Mouse (Mus musculus): ENCODE measurements around the gene Cpm. TPM values are rescaled to one million over a fixed set of nuclear protein-coding genes. Genes with fewer than 3 reads are reported as not detected.
"Not testable (repeated sequence)": the region's sequence is repeated elsewhere in the genome, so short reads cannot be mapped to it uniquely, and the experiment has no call there.

The Cpm gene
- polyA plus RNA-seq, 1 experiment from 2014 or later, result 6.3 TPM

- peaks cover 25% of the 10 kb centered on the region for H3K36me3 ChIP-seq (ENCODE audit: control insufficient read depth, insufficient read depth, low read length)
- ATAC-seq (ENCODE audit: low FRiP score), result no peak
Observed at GRCm38 (mm10) chr10:117698313-117699138, 69.2 kb downstream of the Cpm start.

GRCm38 (mm10) chr10:117699914-117700313, 70.6 kb downstream of the Cpm start:
- WGBS, result 96% methylated on average over 4 of the region's 4 CpGs
- no peak overlapping the region for H3K9ac ChIP-seq (ENCODE audit: low read depth, low read length)
- peaks cover 22% of the 10 kb centered on the region for H3K36me3 ChIP-seq (ENCODE audit: control insufficient read depth, insufficient read depth, low read length)
- no peaks in the 10 kb centered on the region for H3K27me3 ChIP-seq (ENCODE audit: control insufficient read depth, insufficient read depth, low read length)
- H3K27ac ChIP-seq (ENCODE audit: low read depth, low read length), result no peak overlapping the region
- no peaks in the 10 kb centered on the region for H3K9me3 ChIP-seq (ENCODE audit: control insufficient read depth, low read length)
- no peak for DNase-seq (ENCODE audit: low spot score)
- H3K4me2 ChIP-seq (replicated peaks; ENCODE audit: low read depth, low read length), result no peak overlapping the region
- H3K4me1 ChIP-seq (replicated peaks; ENCODE audit: control insufficient read depth, insufficient read depth, low read length), result no peaks in the 10 kb centered on the region
- ATAC-seq (ENCODE audit: low FRiP score), result no peak
- no peak overlapping the region for H3K4me3 ChIP-seq (ENCODE audit: low read depth, low read length)

More at GRCm38 (mm10) chr10:117698313-117699138, 69.2 kb downstream of the Cpm start:
- DNase-seq (ENCODE audit: low spot score), result no peak
- no peak overlapping the region for H3K4me3 ChIP-seq (ENCODE audit: low read depth, low read length)
- no peaks in the 10 kb centered on the region for H3K4me1 ChIP-seq (replicated peaks; ENCODE audit: control insufficient read depth, insufficient read depth, low read length)
- 97% methylated on average over 10 of the region's 10 CpGs for WGBS
- no peak overlapping the region for H3K9ac ChIP-seq (ENCODE audit: low read depth, low read length)
- no peaks in the 10 kb centered on the region for H3K9me3 ChIP-seq (ENCODE audit: control insufficient read depth, low read length)
- H3K4me2 ChIP-seq (replicated peaks; ENCODE audit: low read depth, low read length), result no peak overlapping the region
- H3K27ac ChIP-seq (ENCODE audit: low read depth, low read length), result no peak overlapping the region
- no peaks in the 10 kb centered on the region for H3K27me3 ChIP-seq (ENCODE audit: control insufficient read depth, insufficient read depth, low read length)

DNA sequence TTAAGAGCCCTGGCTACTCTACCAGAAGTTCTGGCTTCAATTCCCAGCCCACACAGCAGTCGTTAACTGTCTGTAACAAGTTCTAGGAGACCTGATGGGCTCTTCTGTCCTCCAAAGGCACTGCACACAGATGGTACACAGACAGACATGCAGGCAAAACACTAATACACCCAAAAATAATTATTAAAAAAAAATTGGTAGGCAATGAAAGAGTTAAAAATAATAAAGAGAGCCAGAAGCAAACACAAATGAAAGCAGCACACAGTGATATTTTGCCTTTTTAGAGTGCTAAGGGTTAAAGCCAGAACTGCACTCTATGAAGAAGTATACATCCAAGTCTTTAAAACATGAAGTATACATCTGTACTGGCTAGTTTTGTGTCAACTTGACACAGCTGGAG, 71.2 kb downstream of the Cpm start:
- no peak overlapping the region for H3K27ac ChIP-seq (ENCODE audit: low read depth, low read length)
- H3K9me3 ChIP-seq (ENCODE audit: control insufficient read depth, low read length), result no peaks in the 10 kb centered on the region
- DNase-seq (ENCODE audit: low spot score), result no peak
- no peak overlapping the region for H3K4me3 ChIP-seq (ENCODE audit: low read depth, low read length)
- ATAC-seq (ENCODE audit: low FRiP score), result no peak
- peaks cover 22% of the 10 kb centered on the region for H3K36me3 ChIP-seq (ENCODE audit: control insufficient read depth, insufficient read depth, low read length)
- no peaks in the 10 kb centered on the region for H3K4me1 ChIP-seq (replicated peaks; ENCODE audit: control insufficient read depth, insufficient read depth, low read length)
- 100% methylated on average over 1 of the region's 1 CpGs for WGBS
- no peak overlapping the region for H3K9ac ChIP-seq (ENCODE audit: low read depth, low read length)
- H3K27me3 ChIP-seq (ENCODE audit: control insufficient read depth, insufficient read depth, low read length), result no peaks in the 10 kb centered on the region
- H3K4me2 ChIP-seq (replicated peaks; ENCODE audit: low read depth, low read length), result no peak overlapping the region

GRCm38 (mm10) chr10:117701034-117701829, 71.9 kb downstream of the Cpm start:
- DNase-seq (ENCODE audit: low spot score) (no peak), ATAC-seq (ENCODE audit: low FRiP score) (no peak)
- no peak overlapping the region for H3K4me3 ChIP-seq (ENCODE audit: low read depth, low read length)
- H3K4me1 ChIP-seq (replicated peaks; ENCODE audit: control insufficient read depth, insufficient read depth, low read length), result no peaks in the 10 kb centered on the region
- 92% methylated on average over 6 of the region's 6 CpGs for WGBS
- no peak overlapping the region for H3K9ac ChIP-seq (ENCODE audit: low read depth, low read length)
- H3K27me3 ChIP-seq (ENCODE audit: control insufficient read depth, insufficient read depth, low read length), result no peaks in the 10 kb centered on the region
- H3K4me2 ChIP-seq (replicated peaks; ENCODE audit: low read depth, low read length), result no peak overlapping the region
- H3K9me3 ChIP-seq (ENCODE audit: control insufficient read depth, low read length), result no peaks in the 10 kb centered on the region
- H3K36me3 ChIP-seq (ENCODE audit: control insufficient read depth, insufficient read depth, low read length), result peaks cover 22% of the 10 kb centered on the region
- H3K27ac ChIP-seq (ENCODE audit: low read depth, low read length), result no peak overlapping the region

- H3K27me3 ChIP-seq (ENCODE audit: control insufficient read depth, insufficient read depth, low read length), result no peaks in the 10 kb centered on the region
- H3K4me3 ChIP-seq (ENCODE audit: low read depth, low read length), result no peak overlapping the region
- H3K4me1 ChIP-seq (replicated peaks; ENCODE audit: control insufficient read depth, insufficient read depth, low read length), result 0 out of 2 replicates have a peak, but pooled peaks cover 3% of the 10 kb centered on the region
- H3K36me3 ChIP-seq (ENCODE audit: control insufficient read depth, insufficient read depth, low read length), result peaks cover 19% of the 10 kb centered on the region
- no peak overlapping the region for H3K27ac ChIP-seq (ENCODE audit: low read depth, low read length)
- no peak overlapping the region for H3K9ac ChIP-seq (ENCODE audit: low read depth, low read length)
- DNase-seq (ENCODE audit: low spot score) (no peak), ATAC-seq (ENCODE audit: low FRiP score) (no peak)
- H3K4me2 ChIP-seq (replicated peaks; ENCODE audit: low read depth, low read length), result no peak overlapping the region
- 95% methylated on average over 6 of the region's 6 CpGs for WGBS
- no peaks in the 10 kb centered on the region for H3K9me3 ChIP-seq (ENCODE audit: control insufficient read depth, low read length)
Observed at GRCm38 (mm10) chr10:117702024-117702833, 72.9 kb downstream of the Cpm start.

DNA sequence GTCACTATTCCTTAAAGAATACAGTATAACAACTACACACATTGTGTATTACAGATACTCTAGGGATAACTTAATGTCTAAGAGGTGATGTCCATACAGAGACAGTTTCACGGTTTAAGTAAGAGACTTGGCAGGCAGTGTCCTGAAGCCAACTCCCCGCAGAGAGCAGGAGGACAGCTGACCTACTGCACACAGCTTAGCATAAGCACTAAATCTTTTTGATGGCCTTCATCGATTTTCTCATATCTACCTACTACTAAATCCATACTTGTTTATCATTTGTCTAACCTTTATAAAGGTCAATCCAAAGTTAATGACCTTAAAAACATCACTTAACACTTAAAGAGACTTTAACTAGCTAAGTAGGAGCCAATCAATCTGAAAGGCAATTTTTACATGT, 74.2 kb downstream of the Cpm start:
- H3K9ac ChIP-seq (ENCODE audit: low read depth, low read length), result no peak overlapping the region
- no peak overlapping the region for H3K4me2 ChIP-seq (replicated peaks; ENCODE audit: low read depth, low read length)
- H3K4me3 ChIP-seq (ENCODE audit: low read depth, low read length), result no peak overlapping the region
- WGBS, result 94% methylated on average over 3 of the region's 3 CpGs
- H3K27ac ChIP-seq (ENCODE audit: low read depth, low read length), result no peak overlapping the region
- ATAC-seq (ENCODE audit: low FRiP score), result no peak
- no peaks in the 10 kb centered on the region for H3K9me3 ChIP-seq (ENCODE audit: control insufficient read depth, low read length)
- H3K4me1 ChIP-seq (replicated peaks; ENCODE audit: control insufficient read depth, insufficient read depth, low read length), result 0 out of 2 replicates have a peak, but pooled peaks cover 3% of the 10 kb centered on the region
- no peaks in the 10 kb centered on the region for H3K27me3 ChIP-seq (ENCODE audit: control insufficient read depth, insufficient read depth, low read length)
- no peak for DNase-seq (ENCODE audit: low spot score)
- peaks cover 15% of the 10 kb centered on the region for H3K36me3 ChIP-seq (ENCODE audit: control insufficient read depth, insufficient read depth, low read length)

- H3K36me3 ChIP-seq (ENCODE audit: control insufficient read depth, insufficient read depth, low read length), result peaks cover 15% of the 10 kb centered on the region
- H3K9me3 ChIP-seq (ENCODE audit: control insufficient read depth, low read length); H3K4me2 ChIP-seq (replicated peaks; ENCODE audit: low read depth, low read length); ATAC-seq (ENCODE audit: low FRiP score); H3K9ac ChIP-seq (ENCODE audit: low read depth, low read length); DNase-seq (ENCODE audit: low spot score); H3K4me3 ChIP-seq (ENCODE audit: low read depth, low read length); H3K27ac ChIP-seq (ENCODE audit: low read depth, low read length); H3K27me3 ChIP-seq (ENCODE audit: control insufficient read depth, insufficient read depth, low read length); H3K4me1 ChIP-seq (replicated peaks; ENCODE audit: control insufficient read depth, insufficient read depth, low read length): not testable (repeated sequence)
- 95% methylated on average over 6 of the region's 6 CpGs for WGBS
Observed at GRCm38 (mm10) chr10:117704314-117704963, 75.1 kb downstream of the Cpm start.

- no peak overlapping the region for H3K27ac ChIP-seq (ENCODE audit: low read depth, low read length)
- peaks cover 15% of the 10 kb centered on the region for H3K36me3 ChIP-seq (ENCODE audit: control insufficient read depth, insufficient read depth, low read length)
- DNase-seq (ENCODE audit: low spot score) (no peak), ATAC-seq (ENCODE audit: low FRiP score) (no peak)
- 95% methylated on average over 6 of the region's 6 CpGs for WGBS
- H3K4me1 ChIP-seq (replicated peaks; ENCODE audit: control insufficient read depth, insufficient read depth, low read length), result 0 out of 2 replicates have a peak, but pooled peaks cover 6% of the 10 kb centered on the region
- H3K9ac ChIP-seq (ENCODE audit: low read depth, low read length), result no peak overlapping the region
- no peaks in the 10 kb centered on the region for H3K9me3 ChIP-seq (ENCODE audit: control insufficient read depth, low read length)
- no peaks in the 10 kb centered on the region for H3K27me3 ChIP-seq (ENCODE audit: control insufficient read depth, insufficient read depth, low read length)
- H3K4me3 ChIP-seq (ENCODE audit: low read depth, low read length), result no peak overlapping the region
- no peak overlapping the region for H3K4me2 ChIP-seq (replicated peaks; ENCODE audit: low read depth, low read length)
Observed at GRCm38 (mm10) chr10:117704964-117705335, 75.7 kb downstream of the Cpm start.

Data from hindbrain, embryonic 11.5 days (tissue).